Mouse (Mus musculus) embryonic facial prominence, embryonic 11.5 days (tissue): ENCODE measurements at regions not wholly inside any gene's neighbourhood (a gene's known extent, or its start where the extent isn't known, plus 50 kb on each side); places are given as distances from the start of the nearest gene placed in this dataset.

Source experiments
- ATAC-seq: fragments of 200-750 bp; cut with Nextera tagmentation; replicated peaks from 2 replicates; pipeline ENCODE4 v1.8.0; 2017; ENCODE audit warnings: low read depth; ENCODE audit not compliant: insufficient number of reproducible peaks, low FRiP score, low TSS enrichment
- DNase-seq: peaks from one replicate; pipeline ENCODE4 v3.0.0-alpha.2; 2015; ENCODE audit warnings: low spot score
- H3K27ac ChIP-seq: fragments of 300-500 bp; sonication (generic); replicated peaks from 2 replicates; pipeline ENCODE4 v1.5.1; 2014; ENCODE audit warnings: mild to moderate bottlenecking, low read depth, low read length, control low read depth
- H3K27me3 ChIP-seq: fragments of 300-500 bp; sonication (generic); 2 replicates; pipeline ENCODE4 v1.6.1; 2014; ENCODE audit warnings: mild to moderate bottlenecking, low read length, moderate library complexity, mixed read lengths; ENCODE audit not compliant: control insufficient read depth, insufficient read depth
- H3K36me3 ChIP-seq: fragments of 300-500 bp; sonication (generic); replicated peaks from 2 replicates; pipeline ENCODE4 v1.6.1; 2014; ENCODE audit warnings: low read depth, mild to moderate bottlenecking, low read length, moderate library complexity, mixed read lengths; ENCODE audit not compliant: control insufficient read depth, insufficient read depth
- H3K4me1 ChIP-seq: fragments of 300-500 bp; sonication (generic); 2 replicates; pipeline ENCODE4 v1.6.1; 2014; ENCODE audit warnings: low read length, mixed read lengths; ENCODE audit not compliant: control insufficient read depth, insufficient read depth
- H3K4me2 ChIP-seq: fragments of 300-500 bp; sonication (generic); 2 replicates; pipeline ENCODE4 v1.6.1; 2014; ENCODE audit warnings: low read depth, mild to moderate bottlenecking, control low read depth, low read length, moderate library complexity
- H3K4me3 ChIP-seq: fragments of 300-500 bp; sonication (generic); 2 replicates; pipeline ENCODE4 v1.5.1; 2014; ENCODE audit warnings: low read depth, low read length, control low read depth
- H3K9ac ChIP-seq: fragments of 300-500 bp; sonication (generic); replicated peaks from 2 replicates; pipeline ENCODE4 v1.6.1; 2014; ENCODE audit warnings: mild to moderate bottlenecking, control low read depth, low read length
- H3K9me3 ChIP-seq: fragments of 300-500 bp; sonication (generic); replicated peaks from 2 replicates; pipeline ENCODE4 v1.6.1; 2016; ENCODE audit warnings: mild to moderate bottlenecking, low read length, inconsistent platforms, mixed read lengths; ENCODE audit not compliant: control insufficient read depth
- WGBS: fragments of 180-500 bp; shearing (Covaris S2); extraction: QIAGEN DNeasy Blood & Tissue Kit; methylation state at CpG from one replicate; pipeline ENCODE4 v1.1.7; 2014; 5-methylcytosine and 5-hydroxymethylcytosine counted together

- Histone ChIP-seq H3K4me3 (no peak overlapping the region; the same call in 1 of the 2 replicates), H3K9ac (no peak overlapping the region), H3K36me3 (no peaks in the 10 kb centered on the region), H3K4me1 (no peaks in the 10 kb centered on the region), H3K27me3 (no peaks in the 10 kb centered on the region), H3K9me3 (no peaks in the 10 kb centered on the region), H3K4me2 (peak overlapping the region; percentile 40), H3K27ac (no peak overlapping the region)
- no peak for ATAC-seq
- WGBS: 10% methylated on average over 15 of the region's 20 CpGs
- peak; percentile 3 for DNase-seq
These were observed 110.4 kb downstream of the Dsel start for GRCm38 (mm10) chr1:111754263-111754857.
